Mouse (Mus musculus): ENCODE results near the gene Card14. TPM values are rescaled to one million over a fixed set of nuclear protein-coding genes. Genes with fewer than 3 reads are reported as not detected.
"Not testable (repeated sequence)": the region's sequence is repeated elsewhere in the genome, so short reads cannot be mapped to it uniquely, and the experiment has no call there.

Card14 gene
- polyA plus RNA-seq, 1 experiment from 2014 or later: 4.3 TPM

- 89% methylated on average over 8 of the region's 8 CpGs for WGBS
- no peak for ATAC-seq (ENCODE audit: insufficient number of reproducible peaks, low FRiP score, low TSS enrichment, low read depth)
- H3K4me2 ChIP-seq (replicated peaks): no peak overlapping the region
- H3K4me3 ChIP-seq (replicated peaks): no peak overlapping the region
- no peaks in the 10 kb centered on the region for H3K27me3 ChIP-seq
- peaks cover 22% of the 10 kb centered on the region for H3K4me1 ChIP-seq
- H3K9ac ChIP-seq: no peak overlapping the region
- H3K36me3 ChIP-seq: peaks cover 51% of the 10 kb centered on the region
- H3K27ac ChIP-seq (replicated peaks): no peak overlapping the region
- no peaks in the 10 kb centered on the region for H3K9me3 ChIP-seq (replicated peaks)
Observed at GRCm38 (mm10) chr11:119273186-119273930, 34.2 kb upstream of the Card14 start.

- 80% methylated on average over 15 of the region's 15 CpGs for WGBS
- peaks cover 3% of the 10 kb centered on the region; the same call in 1 of the 2 replicates for H3K4me1 ChIP-seq
- no peak overlapping the region for H3K4me3 ChIP-seq (replicated peaks)
- no peak overlapping the region for H3K27ac ChIP-seq (replicated peaks)
- H3K9ac ChIP-seq: no peak overlapping the region
- ATAC-seq (ENCODE audit: insufficient number of reproducible peaks, low FRiP score, low TSS enrichment, low read depth): no peak
- no peak overlapping the region for H3K4me2 ChIP-seq (replicated peaks)
- no peaks in the 10 kb centered on the region for H3K9me3 ChIP-seq (replicated peaks)
- H3K36me3 ChIP-seq: peaks cover 80% of the 10 kb centered on the region
- no peaks in the 10 kb centered on the region for H3K27me3 ChIP-seq
Observed at GRCm38 (mm10) chr11:119281030-119281429, 26.5 kb upstream of the Card14 start.

DNA sequence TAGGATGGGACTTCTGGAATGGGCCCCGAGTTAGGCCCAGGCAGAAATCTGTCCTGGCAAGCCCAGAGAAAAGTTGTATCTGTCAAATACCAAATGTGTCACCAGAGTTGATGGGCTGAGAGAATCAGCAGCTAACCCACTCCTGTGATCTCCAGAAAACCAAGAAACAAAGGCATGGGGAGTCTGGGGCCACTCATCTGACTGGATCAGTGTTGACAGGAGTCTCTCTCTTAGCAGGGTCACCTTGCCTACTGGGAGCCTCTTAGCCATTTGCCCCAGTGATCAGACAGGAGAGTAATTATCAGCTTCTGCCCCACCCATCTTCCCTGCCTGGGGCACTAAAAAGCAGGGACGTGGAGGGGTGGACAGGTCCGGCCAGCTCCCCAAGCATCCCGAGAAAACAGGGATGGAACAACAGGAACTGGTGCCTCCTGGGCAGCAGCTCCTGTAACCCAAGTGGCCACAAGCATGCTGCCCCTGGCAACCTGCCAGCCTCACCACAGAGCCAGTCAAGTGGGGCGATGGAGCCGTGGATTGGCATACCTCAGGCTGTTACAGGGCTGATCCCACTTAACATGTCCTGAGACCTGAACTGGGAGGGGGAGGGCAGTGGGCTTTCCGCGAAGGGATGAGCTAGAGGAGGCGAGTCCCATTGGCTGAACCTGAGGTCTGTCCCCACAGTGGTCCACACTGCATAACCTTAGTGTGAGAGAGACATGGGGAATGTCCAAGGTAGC, 21.6 kb upstream of the Card14 start:
- 49% methylated on average over 9 of the region's 9 CpGs for WGBS
- Histone ChIP-seq H3K4me3 (replicated peaks) (no peak overlapping the region), H3K36me3 (peaks cover 85% of the 10 kb centered on the region), H3K9ac (no peak overlapping the region), H3K4me1 (peaks cover 7% of the 10 kb centered on the region; the same call in 1 of the 2 replicates), H3K27ac (replicated peaks) (no peak overlapping the region), H3K4me2 (replicated peaks) (no peak overlapping the region), H3K27me3 (no peaks in the 10 kb centered on the region), H3K9me3 (replicated peaks) (no peaks in the 10 kb centered on the region)
- ATAC-seq (ENCODE audit: insufficient number of reproducible peaks, low FRiP score, low TSS enrichment, low read depth): no peak

DNA sequence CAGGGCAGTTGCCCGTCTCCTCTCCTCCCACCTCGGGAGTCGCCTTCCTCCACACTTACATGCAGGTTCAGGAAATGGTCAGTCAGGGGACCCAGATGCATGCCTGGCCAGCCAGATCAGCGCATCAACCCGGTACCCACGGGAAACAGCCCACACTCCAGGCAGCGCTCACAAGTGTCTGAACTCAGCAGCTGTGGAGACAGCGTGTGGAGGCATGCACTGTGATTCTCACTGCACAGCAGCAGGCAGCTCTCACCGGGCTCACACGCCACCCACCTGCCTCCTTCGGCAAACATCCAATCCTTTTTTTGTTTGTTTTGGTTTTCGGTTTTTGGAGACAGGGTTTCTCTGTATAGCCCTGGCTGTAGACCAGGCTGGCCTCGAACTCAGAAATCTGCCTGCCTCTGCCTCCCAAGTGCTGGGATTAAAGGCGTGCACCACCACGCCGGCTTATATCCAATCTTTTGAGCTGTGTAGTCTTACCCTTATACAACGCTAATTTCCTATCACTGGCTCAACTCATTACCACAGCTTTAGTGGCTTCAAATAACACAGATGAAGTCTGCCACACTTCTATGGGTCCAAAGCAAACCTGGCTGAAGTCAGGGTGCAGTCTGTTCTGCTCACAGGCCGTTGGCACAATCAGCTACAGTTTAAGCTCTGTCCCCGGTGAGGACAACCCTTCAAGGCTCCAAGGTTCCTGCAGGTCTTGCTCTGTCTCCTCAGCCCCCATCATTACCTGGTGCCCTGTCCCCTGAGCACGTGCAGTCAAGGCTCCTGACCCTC, 20.2 kb upstream of the Card14 start:
- ATAC-seq (ENCODE audit: insufficient number of reproducible peaks, low FRiP score, low TSS enrichment, low read depth): no peak
- no peak overlapping the region for H3K4me3 ChIP-seq (replicated peaks)
- no peak overlapping the region for H3K4me2 ChIP-seq (replicated peaks)
- no peak overlapping the region for H3K9ac ChIP-seq
- peaks cover 7% of the 10 kb centered on the region; the same call in 1 of the 2 replicates for H3K4me1 ChIP-seq
- H3K27me3 ChIP-seq: no peaks in the 10 kb centered on the region
- H3K36me3 ChIP-seq: peaks cover 86% of the 10 kb centered on the region
- 77% methylated on average over 20 of the region's 20 CpGs for WGBS
- no peaks in the 10 kb centered on the region for H3K9me3 ChIP-seq (replicated peaks)
- H3K27ac ChIP-seq (replicated peaks): no peak overlapping the region

- H3K4me1 ChIP-seq; H3K4me2 ChIP-seq (replicated peaks); H3K27ac ChIP-seq (replicated peaks); H3K27me3 ChIP-seq; H3K9me3 ChIP-seq (replicated peaks); H3K4me3 ChIP-seq (replicated peaks); ATAC-seq (ENCODE audit: insufficient number of reproducible peaks, low FRiP score, low TSS enrichment, low read depth); H3K9ac ChIP-seq: not testable (repeated sequence)
- peaks cover 97% of the 10 kb centered on the region for H3K36me3 ChIP-seq
- 93% methylated on average over 8 of the region's 8 CpGs for WGBS
Observed at GRCm38 (mm10) chr11:119292861-119293260, 14.7 kb upstream of the Card14 start.

DNA sequence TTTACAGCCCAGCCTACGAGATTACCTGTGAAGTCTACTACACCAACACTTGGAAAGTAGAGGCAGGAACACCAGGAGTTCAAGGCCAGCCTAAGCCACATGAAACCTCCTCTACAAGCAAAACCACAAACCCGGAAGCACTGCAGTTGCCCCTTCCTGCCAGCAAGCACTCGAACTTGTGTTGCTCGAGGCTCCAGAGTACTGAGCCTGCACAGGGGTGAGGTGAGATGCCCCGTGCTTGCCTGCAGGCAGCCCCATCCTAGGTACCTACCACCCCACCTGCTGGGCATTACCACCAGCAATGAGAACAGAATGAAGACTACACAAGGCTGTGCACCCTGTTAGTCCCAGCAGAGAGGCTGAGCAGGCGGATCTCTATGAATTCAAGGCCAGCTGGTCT, 9.6 kb upstream of the Card14 start:
- 77% methylated on average over 6 of the region's 6 CpGs for WGBS
- Histone ChIP-seq H3K9ac (no peak overlapping the region), H3K36me3 (peaks cover 51% of the 10 kb centered on the region), H3K9me3 (replicated peaks) (no peaks in the 10 kb centered on the region), H3K27ac (replicated peaks) (no peak overlapping the region), H3K4me3 (replicated peaks) (0 out of 2 replicates have a peak overlapping the region, but pooled peaks have one; percentile 3), H3K27me3 (no peaks in the 10 kb centered on the region), H3K4me2 (replicated peaks) (peak overlapping the region; percentile 81), H3K4me1 (peaks cover 21% of the 10 kb centered on the region)
- no peak for ATAC-seq (ENCODE audit: insufficient number of reproducible peaks, low FRiP score, low TSS enrichment, low read depth)

- H3K9me3 ChIP-seq (replicated peaks): no peaks in the 10 kb centered on the region
Observed at GRCm38 (mm10) chr11:119298917-119299316, 8.7 kb upstream of the Card14 start.

DNA sequence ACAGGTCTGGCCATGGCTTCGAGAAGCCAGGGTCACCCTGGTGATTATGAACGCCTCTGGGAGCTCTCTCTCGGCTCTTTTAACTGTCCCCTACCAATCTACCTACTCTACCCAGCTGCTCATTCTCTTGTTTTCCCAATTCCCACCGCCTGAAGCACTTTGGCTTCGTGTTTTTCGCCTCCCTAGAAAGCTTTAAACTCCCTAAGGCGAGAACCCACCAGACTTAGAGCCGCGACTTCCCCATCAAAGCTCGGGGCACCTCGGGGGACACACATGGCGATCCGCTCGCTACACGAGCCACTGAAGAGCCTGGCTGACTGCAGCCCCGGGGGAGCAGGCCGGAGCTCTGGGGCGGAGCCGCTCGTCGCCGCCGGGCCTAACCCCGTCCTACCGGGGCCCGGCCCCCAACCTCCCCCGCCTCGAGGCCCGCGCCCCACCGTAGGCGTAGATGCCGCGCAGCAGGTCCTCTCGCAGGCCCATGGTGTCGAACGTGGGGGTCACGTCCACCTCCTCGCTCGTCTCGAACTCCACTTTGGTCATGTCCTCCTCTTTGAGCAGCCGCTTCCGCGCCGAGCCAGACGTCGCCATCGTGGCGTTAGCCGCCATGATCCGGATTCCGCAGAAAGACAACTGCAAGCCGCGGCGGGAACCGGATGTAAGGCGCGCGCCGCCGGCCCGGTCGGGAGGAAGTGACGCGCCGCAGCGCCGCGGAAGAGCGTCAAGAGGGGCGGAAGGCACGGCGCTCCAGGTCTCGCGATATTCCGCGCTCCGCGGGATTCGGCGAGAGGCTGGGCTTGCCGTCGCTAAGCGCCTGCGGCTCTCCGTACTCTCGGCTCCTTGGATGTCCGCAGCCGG, 8.0 kb upstream of the Card14 start, which contains the start of gene Eif4a3:
Eif4a3 (minus strand) TSS at position 699 of the 855 bp plus-strand sequence.
- ATAC-seq (ENCODE audit: insufficient number of reproducible peaks, low FRiP score, low TSS enrichment, low read depth): peak; percentile 94
- H3K9me3 ChIP-seq (replicated peaks): no peaks in the 10 kb centered on the region
- H3K27me3 ChIP-seq: no peaks in the 10 kb centered on the region
- peak within 1 kb of the TSS; percentile 81 for H3K4me2 ChIP-seq (replicated peaks)
- WGBS: under 1% methylated on average over 86 of the region's 89 CpGs
- peak within 1 kb of the TSS; percentile 92 for H3K27ac ChIP-seq (replicated peaks)
- peaks cover 34% of the 10 kb centered on the region for H3K36me3 ChIP-seq
- peak within 1 kb of the TSS; percentile 99 for H3K4me3 ChIP-seq (replicated peaks)
- peak within 1 kb of the TSS; percentile 97 for H3K9ac ChIP-seq
- peaks cover 21% of the 10 kb centered on the region for H3K4me1 ChIP-seq

More at GRCm38 (mm10) chr11:119298917-119299316, 8.7 kb upstream of the Card14 start:
- Histone ChIP-seq H3K4me2 (replicated peaks) (peak overlapping the region; percentile 81), H3K36me3 (peaks cover 41% of the 10 kb centered on the region), H3K27ac (replicated peaks) (peak overlapping the region; percentile 92; the same call in 1 of the 2 replicates), H3K4me1 (peaks cover 21% of the 10 kb centered on the region), H3K27me3 (no peaks in the 10 kb centered on the region), H3K9ac (peak overlapping the region; percentile 97), H3K4me3 (replicated peaks) (peak overlapping the region; percentile 99)
- WGBS: 6% methylated on average over 7 of the region's 7 CpGs
- no peak for ATAC-seq (ENCODE audit: insufficient number of reproducible peaks, low FRiP score, low TSS enrichment, low read depth)

DNA sequence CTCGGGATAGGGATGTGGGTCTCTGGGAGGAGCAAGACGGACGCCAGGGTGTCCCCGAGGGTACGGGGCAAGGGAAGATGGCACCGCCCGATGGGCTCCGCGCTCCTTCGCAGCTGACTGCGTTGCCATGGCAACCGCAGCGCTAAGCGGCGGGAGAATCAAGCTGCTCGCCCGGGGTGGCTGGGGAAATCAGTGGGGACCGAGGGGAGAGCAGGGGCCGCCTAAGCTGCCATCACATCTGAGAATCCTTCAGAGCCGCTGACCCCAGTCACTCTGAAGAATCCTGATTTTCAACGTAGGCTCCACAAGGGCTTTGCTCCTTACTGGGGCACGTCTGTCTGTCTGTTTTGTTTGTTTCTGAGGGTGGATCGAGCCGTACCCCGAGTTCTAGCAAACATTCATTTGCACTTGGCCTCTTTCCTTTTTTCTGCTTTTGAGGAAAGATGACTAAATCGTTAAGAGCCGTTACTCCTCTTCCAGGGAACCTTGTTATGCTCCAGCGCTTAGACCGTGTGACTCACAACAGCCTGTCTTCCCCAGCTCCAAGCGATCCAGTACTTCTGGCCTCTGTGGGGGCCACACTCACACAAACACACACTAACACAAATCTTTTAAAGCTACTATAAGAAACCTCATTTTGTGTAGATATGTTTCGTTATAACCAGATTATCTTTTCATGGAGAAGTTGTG, 7.2 kb upstream of the Card14 start:
- peaks cover 21% of the 10 kb centered on the region for H3K4me1 ChIP-seq
- H3K9ac ChIP-seq: peak overlapping the region; percentile 97
- under 1% methylated on average over 31 of the region's 31 CpGs for WGBS
- no peaks in the 10 kb centered on the region for H3K9me3 ChIP-seq (replicated peaks)
- ATAC-seq (ENCODE audit: insufficient number of reproducible peaks, low FRiP score, low TSS enrichment, low read depth): no peak
- no peaks in the 10 kb centered on the region for H3K27me3 ChIP-seq
- peaks cover 27% of the 10 kb centered on the region for H3K36me3 ChIP-seq
- H3K4me2 ChIP-seq (replicated peaks): peak overlapping the region; percentile 81
- peak overlapping the region; percentile 99 for H3K4me3 ChIP-seq (replicated peaks)
- peak overlapping the region; percentile 92 for H3K27ac ChIP-seq (replicated peaks)

DNA sequence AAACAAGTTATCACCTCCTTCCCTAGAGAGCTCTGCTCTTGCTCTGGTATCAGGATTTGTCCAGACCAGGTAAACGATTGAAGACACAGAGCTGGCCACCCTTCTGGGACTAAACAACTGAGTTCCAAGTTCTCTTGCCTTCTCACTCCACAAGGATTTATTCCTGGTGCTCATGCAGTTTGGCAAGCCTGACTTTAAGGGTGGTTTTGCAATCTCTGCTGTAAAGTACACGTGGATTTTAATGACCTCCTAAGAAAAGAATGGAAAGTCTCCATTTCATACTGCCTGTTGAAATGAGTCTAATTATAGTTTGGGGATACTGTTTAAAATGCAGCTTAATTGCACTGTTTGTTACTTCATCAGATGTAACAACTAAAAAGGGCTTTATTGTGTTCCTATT, 6.6 kb upstream of the Card14 start:
- no peak for ATAC-seq (ENCODE audit: insufficient number of reproducible peaks, low FRiP score, low TSS enrichment, low read depth)

More for the DNA sequence above, 6.6 kb upstream of the Card14 start:
- H3K36me3 ChIP-seq: peaks cover 21% of the 10 kb centered on the region
- H3K27ac ChIP-seq (replicated peaks): no peak overlapping the region
- no peaks in the 10 kb centered on the region for H3K27me3 ChIP-seq
- no peaks in the 10 kb centered on the region for H3K9me3 ChIP-seq (replicated peaks)
- peak overlapping the region; percentile 81; the same call in 1 of the 2 replicates for H3K4me2 ChIP-seq (replicated peaks)
- H3K9ac ChIP-seq: no peak overlapping the region
- H3K4me1 ChIP-seq: peaks cover 21% of the 10 kb centered on the region
- WGBS: 28% methylated on average over 2 of the region's 2 CpGs
- no peak overlapping the region for H3K4me3 ChIP-seq (replicated peaks)
